Comparison of ENCODE assay signal across 19 mouse cellular contexts in the genomic region with DNA sequence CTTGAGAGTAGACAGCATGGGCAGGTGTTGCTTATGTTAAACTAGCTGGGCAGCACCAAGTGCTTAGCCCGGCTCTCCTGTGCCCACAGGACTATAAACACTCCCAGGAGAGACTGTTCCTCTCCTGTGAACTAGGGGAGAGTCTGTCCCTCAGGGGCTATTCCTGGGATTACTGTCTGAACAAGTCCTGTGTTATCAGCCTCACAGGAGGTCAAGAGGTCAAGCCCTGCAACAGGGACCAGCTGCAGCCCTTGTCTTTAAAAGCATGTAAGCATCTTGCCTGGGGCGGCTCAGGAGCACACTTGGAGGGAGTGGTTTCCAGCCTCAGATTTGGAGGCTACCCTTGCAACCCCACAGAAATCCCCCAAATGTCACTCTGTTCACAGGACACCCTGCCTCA. TPM values are rescaled to one million over a fixed set of nuclear protein-coding genes. Genes with fewer than 3 reads are reported as not detected.
DNase-seq lines count a peak whose midpoint lies in the region; ATAC-seq lines count a peak whose summit lies in the region.
"Had no signal": no experiment of that assay in that cellular context is flagged by ENCODE, and none has a peak within 500 bp of the region (broad histone marks: within the 10 kb centered on the region; RNA-seq: fewer than 3 reads in every experiment).

No protein-coding gene starts in this region.

- H3K9ac ChIP-seq in hindbrain, embryonic 11.5 days (ENCODE audit: low read depth, low read length): no peak overlapping the region
- no peak overlapping the region for H3K9ac ChIP-seq in hindbrain, embryonic 16.5 days (ENCODE audit: low read depth, low read length)
- no peak overlapping the region for H3K9ac ChIP-seq in embryonic facial prominence, embryonic 11.5 days (replicated peaks; ENCODE audit: low read length)
- H3K9ac ChIP-seq: embryonic facial prominence, embryonic 15.5 days; limb, embryonic 15.5 days; liver, embryonic 15.5 days had no signal

- no peak overlapping the region for H3K27ac ChIP-seq in hindbrain, embryonic 11.5 days (ENCODE audit: low read depth, low read length)
- no peak overlapping the region for H3K27ac ChIP-seq in hindbrain, embryonic 16.5 days (ENCODE audit: low read depth, low read length)
- H3K27ac ChIP-seq in embryonic facial prominence, embryonic 11.5 days (replicated peaks; ENCODE audit: low read depth, low read length): no peak overlapping the region
- H3K27ac ChIP-seq: embryonic facial prominence, embryonic 15.5 days; hindbrain, postnatal 0 days; kidney, postnatal 0 days; limb, embryonic 15.5 days; liver, embryonic 15.5 days had no signal

- H3K36me3 ChIP-seq in hindbrain, embryonic 11.5 days (ENCODE audit: control insufficient read depth, insufficient read depth, low read length): no peaks in the 10 kb centered on the region
- no peaks in the 10 kb centered on the region for H3K36me3 ChIP-seq in hindbrain, embryonic 16.5 days (ENCODE audit: control insufficient read depth, insufficient read depth, low read length)
- no peaks in the 10 kb centered on the region for H3K36me3 ChIP-seq in embryonic facial prominence, embryonic 11.5 days (replicated peaks; ENCODE audit: control insufficient read depth, insufficient read depth, low read depth, low read length)
- H3K36me3 ChIP-seq: embryonic facial prominence, embryonic 15.5 days; limb, embryonic 15.5 days; liver, embryonic 15.5 days had no signal

- H3K4me1 ChIP-seq in hindbrain, embryonic 11.5 days (replicated peaks; ENCODE audit: control insufficient read depth, insufficient read depth, low read length): peaks cover 14% of the 10 kb centered on the region
- peaks cover 22% of the 10 kb centered on the region for H3K4me1 ChIP-seq in hindbrain, embryonic 16.5 days (ENCODE audit: control insufficient read depth, insufficient read depth, low read depth, low read length)
- peaks cover 5% of the 10 kb centered on the region for H3K4me1 ChIP-seq in embryonic facial prominence, embryonic 11.5 days (ENCODE audit: control insufficient read depth, insufficient read depth, low read length)

- DNase-seq in hindbrain, embryonic 11.5 days (ENCODE audit: low spot score): peak; percentile 41
- peak; percentile 94 for DNase-seq in ES-CJ7 (ENCODE audit: low read depth, low spot score)
- peak; percentile 90 for DNase-seq in ZHBTc4 (ENCODE audit: low read depth, low spot score)
- DNase-seq in embryonic facial prominence, embryonic 11.5 days (ENCODE audit: low spot score): peak; percentile 24
- DNase-seq in frontal cortex, postnatal 25 days (ENCODE audit: low spot score in 2 of 2): no peak
- DNase-seq in lung, postnatal 10 days: no peak
- DNase-seq: cerebellum, adult 8-10 months; heart, postnatal 14 days; kidney, adult 11 months; right cerebral cortex, adult 18-20 months; thymus, postnatal 14 days had no signal

- H3K4me2 ChIP-seq in hindbrain, embryonic 11.5 days (replicated peaks; ENCODE audit: low read depth, low read length): no peak overlapping the region
- H3K4me2 ChIP-seq in hindbrain, embryonic 16.5 days (ENCODE audit: low read length): no peak overlapping the region
- no peak overlapping the region for H3K4me2 ChIP-seq in embryonic facial prominence, embryonic 11.5 days (ENCODE audit: low read depth, low read length)
- H3K4me2 ChIP-seq: embryonic facial prominence, embryonic 15.5 days; heart, embryonic 11.5 days; limb, embryonic 15.5 days; liver, embryonic 15.5 days had no signal

- H3K4me3 ChIP-seq in hindbrain, embryonic 11.5 days (ENCODE audit: low read depth, low read length): no peak overlapping the region
- H3K4me3 ChIP-seq in hindbrain, embryonic 16.5 days (ENCODE audit: low read length): no peak overlapping the region
- H3K4me3 ChIP-seq in embryonic facial prominence, embryonic 11.5 days (ENCODE audit: low read depth, low read length): no peak overlapping the region
- H3K4me3 ChIP-seq: embryonic facial prominence, embryonic 15.5 days; limb, embryonic 15.5 days; liver, embryonic 15.5 days had no signal

- 19% methylated on average over 2 of the region's 2 CpGs for WGBS in hindbrain, embryonic 11.5 days
- WGBS in hindbrain, embryonic 16.5 days: 38% methylated on average over 2 of the region's 2 CpGs
- WGBS in embryonic facial prominence, embryonic 11.5 days: 6% methylated on average over 2 of the region's 2 CpGs

- ATAC-seq in hindbrain, embryonic 11.5 days (ENCODE audit: low FRiP score): no peak
- no peak for ATAC-seq in hindbrain, embryonic 16.5 days
- no peak for ATAC-seq in embryonic facial prominence, embryonic 11.5 days (replicated peaks; ENCODE audit: insufficient number of reproducible peaks, low FRiP score, low TSS enrichment, low read depth)
- ATAC-seq: hindbrain, postnatal 0 days; midbrain, embryonic 16.5 days had no signal

- no peaks in the 10 kb centered on the region for H3K9me3 ChIP-seq in hindbrain, embryonic 11.5 days (ENCODE audit: control insufficient read depth, low read length)
- H3K9me3 ChIP-seq in hindbrain, embryonic 16.5 days (ENCODE audit: control insufficient read depth, low read length): no peaks in the 10 kb centered on the region
- H3K9me3 ChIP-seq in embryonic facial prominence, embryonic 11.5 days (replicated peaks; ENCODE audit: control insufficient read depth, low read length): no peaks in the 10 kb centered on the region
- H3K9me3 ChIP-seq: embryonic facial prominence, embryonic 15.5 days; limb, embryonic 15.5 days; liver, embryonic 15.5 days had no signal

- no peaks in the 10 kb centered on the region for H3K27me3 ChIP-seq in hindbrain, embryonic 11.5 days (ENCODE audit: control insufficient read depth, insufficient read depth, low read length)
- no peaks in the 10 kb centered on the region; the same call in 1 of the 2 replicates for H3K27me3 ChIP-seq in hindbrain, embryonic 16.5 days (replicated peaks; ENCODE audit: control insufficient read depth, insufficient read depth, low read length)
- H3K27me3 ChIP-seq in embryonic facial prominence, embryonic 11.5 days (ENCODE audit: control insufficient read depth, insufficient read depth, low read length): no peaks in the 10 kb centered on the region

RNA-seq across cellular contexts. Expression of gene Zbtb34, which starts 7.3 kb away (rescaled TPM):
- 8.0 and 8.5 TPM in 2 replicates for polyA plus RNA-seq in hindbrain, embryonic 11.5 days (2014; fragmentation: Nextera tagmentation; extraction: Ambion mirVana)
- polyA plus RNA-seq in hindbrain, embryonic 16.5 days (2015; fragmentation: Nextera tagmentation; extraction: Ambion mirVana): 5.3 and 7.8 TPM in 2 replicates
- 7.2 and 7.6 TPM in 2 replicates for polyA plus RNA-seq in embryonic facial prominence, embryonic 11.5 days (2014; fragmentation: Nextera tagmentation; extraction: Ambion mirVana)

RNA-seq across cellular contexts. Expression of gene Zbtb43, which starts 30.0 kb away (rescaled TPM):
- polyA plus RNA-seq in hindbrain, embryonic 11.5 days (2014; fragmentation: Nextera tagmentation; extraction: Ambion mirVana): 24.8 and 31.2 TPM in 2 replicates
- 20.7 and 21.7 TPM in 2 replicates for polyA plus RNA-seq in hindbrain, embryonic 16.5 days (2015; fragmentation: Nextera tagmentation; extraction: Ambion mirVana)
- polyA plus RNA-seq in embryonic facial prominence, embryonic 11.5 days (2014; fragmentation: Nextera tagmentation; extraction: Ambion mirVana): 23.7 and 25.5 TPM in 2 replicates

Comparison
In these comparisons a context has a peak if more than half of its experiments do, and no peak if none do; other contexts are left out.
1. DNase-seq: peak in hindbrain, embryonic 11.5 days (single experiment), ES-CJ7 (single experiment), ZHBTc4 (single experiment) and embryonic facial prominence, embryonic 11.5 days (single experiment); none in frontal cortex, postnatal 25 days (0 of 2) and lung, postnatal 10 days (single experiment).